Mouse (Mus musculus) ES-E14 (cell line): ENCODE data around the gene Casp3.

ENCODE experiments used
- CHD2 ChIP-seq: IDR thresholded peaks from 2 replicates; pipeline ENCODE4 v1.6.1; 2014; ENCODE audit warnings: mild to moderate bottlenecking, low read depth, low read length, inconsistent platforms
- HCFC1 ChIP-seq: IDR thresholded peaks from 2 replicates; pipeline ENCODE4 v1.6.1; 2012; ENCODE audit warnings: low read length, inconsistent platforms, borderline replicate concordance; ENCODE audit not compliant: insufficient read depth
- MAFK ChIP-seq: IDR thresholded peaks from 2 replicates; pipeline ENCODE4 v1.6.1; 2014; ENCODE audit warnings: mild to moderate bottlenecking, low read depth, low read length, inconsistent platforms; ENCODE audit not compliant: insufficient read depth
- ZC3H11A ChIP-seq: IDR thresholded peaks from 2 replicates; pipeline ENCODE4 v1.6.1; 2012; ENCODE audit warnings: low read depth, mild to moderate bottlenecking, inconsistent platforms, low read length, borderline replicate concordance
- ZNF384 ChIP-seq: IDR thresholded peaks from 2 replicates; pipeline ENCODE4 v1.6.1; 2012; ENCODE audit warnings: low read depth, low read length, inconsistent platforms

DNA sequence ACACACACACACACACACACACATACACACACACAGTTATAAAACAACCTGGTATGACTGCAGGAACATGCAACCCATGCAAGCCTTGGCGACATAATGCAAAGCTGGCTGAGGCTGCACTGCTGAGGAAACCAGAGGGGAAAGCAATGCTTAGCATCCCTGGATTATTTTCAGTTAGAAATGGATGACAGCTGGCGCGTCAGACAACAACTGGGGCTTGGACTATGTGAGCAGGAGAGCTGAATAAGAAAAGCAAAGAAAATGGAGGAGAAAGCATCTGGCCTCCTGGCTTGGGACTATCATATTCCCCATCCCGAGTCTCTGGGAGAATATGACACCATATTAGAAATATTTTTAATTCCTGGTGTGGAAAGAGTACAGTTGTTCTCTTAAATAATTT, 4.2 kb upstream of the Casp3 start:
- no peak for TF ChIP-seq CHD2
- no peak for TF ChIP-seq HCFC1
- TF ChIP-seq ZNF384: no peak
- TF ChIP-seq ZC3H11A: no peak
- no peak for TF ChIP-seq MAFK
